Mouse (Mus musculus) heart, embryonic 14.5 days (tissue): Measurements from ENCODE around the gene Map4k3. TPM values are rescaled to one million over a fixed set of nuclear protein-coding genes. Genes with fewer than 3 reads are reported as not detected.
A peak's percentile ranks its signal among the peaks of the same experiment; 100 is the strongest.
"Not testable (repeated sequence)": the region's sequence is repeated elsewhere in the genome, so short reads cannot be mapped to it uniquely, and the experiment has no call there.

Experiments
- ATAC-seq: fragments of 200-750 bp; cut with Nextera tagmentation; 2 replicates; pipeline ENCODE4 v1.8.0; 2017; ENCODE audit warnings: low read depth, moderate TSS enrichment; ENCODE audit not compliant: insufficient number of reproducible peaks, insufficient read depth, low FRiP score
- H3K27ac ChIP-seq, 2 experiments: fragments of 200-500 bp in 1 of 2; fragments of 300-500 bp in 1 of 2; sonication (generic) in 1 of 2; replicated peaks in 1 of 2; 2 replicates each; pipeline ENCODE4 v1.5.1; 2012 to 2014; ENCODE audit warnings: low read depth in 2 of 2, low read length in 2 of 2, control low read depth in 1 of 2, mild to moderate bottlenecking in 1 of 2, mixed read lengths in 1 of 2; ENCODE audit not compliant: control insufficient read depth in 1 of 2, insufficient read depth in 1 of 2
- H3K27me3 ChIP-seq: fragments of 300-500 bp; sonication (generic); 2 replicates; pipeline ENCODE4 v1.6.1; 2014; ENCODE audit warnings: mild to moderate bottlenecking, low read length, control low read depth; ENCODE audit not compliant: control insufficient read depth, insufficient read depth
- H3K36me3 ChIP-seq: fragments of 300-500 bp; sonication (generic); 2 replicates; pipeline ENCODE4 v1.6.1; 2014; ENCODE audit warnings: mild to moderate bottlenecking, control low read depth, low read length, mixed read lengths; ENCODE audit not compliant: control insufficient read depth, insufficient read depth
- H3K4me1 ChIP-seq, 2 experiments: fragments of 200-500 bp in 1 of 2; fragments of 300-500 bp in 1 of 2; sonication (generic) in 1 of 2; 2 replicates each; pipeline ENCODE4 v1.6.1; 2012 to 2014; ENCODE audit warnings: low read length in 2 of 2, control low read depth in 1 of 2, mixed read lengths in 1 of 2; ENCODE audit not compliant: control insufficient read depth in 2 of 2, insufficient read depth in 2 of 2
- H3K4me2 ChIP-seq: fragments of 300-500 bp; sonication (generic); 2 replicates; pipeline ENCODE4 v1.6.1; 2014; ENCODE audit warnings: mild to moderate bottlenecking, low read length
- H3K4me3 ChIP-seq, 2 experiments: fragments of 200-500 bp in 1 of 2; fragments of 300-500 bp in 1 of 2; sonication (generic) in 1 of 2; 2 replicates each; pipeline ENCODE4 v1.5.1; 2012 to 2014; ENCODE audit warnings: low read length in 2 of 2, mild to moderate bottlenecking in 2 of 2, control low read depth in 1 of 2, low read depth in 1 of 2, moderate library complexity in 1 of 2; ENCODE audit not compliant: control insufficient read depth in 1 of 2, insufficient read depth in 1 of 2
- H3K9ac ChIP-seq: fragments of 300-500 bp; sonication (generic); 2 replicates; pipeline ENCODE4 v1.6.1; 2014; ENCODE audit warnings: mild to moderate bottlenecking, low read length
- H3K9me3 ChIP-seq: fragments of 300-500 bp; sonication (generic); 2 replicates; pipeline ENCODE4 v1.6.1; 2016; ENCODE audit warnings: low read length, control low read depth; ENCODE audit not compliant: control insufficient read depth
- WGBS: fragments of 180-500 bp; shearing (Covaris S2); extraction: QIAGEN DNeasy Blood & Tissue Kit; methylation state at CpG from one replicate; pipeline ENCODE4 v1.1.7; 2014; 5-methylcytosine and 5-hydroxymethylcytosine counted together
- polyA plus RNA-seq: library from polyadenylated mRNA; unstranded; fragments of >200 nt; fragmentation: Nextera tagmentation; extraction: Ambion mirVana; gene quantifications from 2 replicates; pipeline ENCODE4 v1.2.1, GENCODE M21; 2014

Map4k3 gene
- polyA plus RNA-seq, 1 experiment from 2014 or later: 29.1 TPM

DNA sequence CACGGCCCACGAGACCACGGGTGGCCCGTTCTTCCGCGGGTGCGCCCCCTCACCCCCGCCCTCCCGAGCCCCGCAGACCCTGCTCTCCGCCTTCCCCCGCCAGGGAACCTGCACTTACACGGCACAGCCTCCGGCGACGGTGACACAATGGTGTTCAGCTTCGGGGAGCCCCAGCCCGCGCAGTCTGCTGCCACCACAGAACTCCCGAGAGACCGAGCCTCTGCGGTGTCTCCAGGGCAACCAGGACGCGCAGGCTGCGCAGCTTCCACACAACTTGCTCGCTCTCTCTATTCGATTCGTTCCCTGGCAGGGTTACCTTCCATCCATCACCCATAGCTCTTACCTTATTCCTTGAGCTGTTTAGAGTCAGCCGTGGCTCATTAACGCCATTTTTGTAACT, 151.1 kb downstream of the Map4k3 start:
- no peak overlapping the region for H3K27ac ChIP-seq
- peak overlapping the region; percentile 80 for H3K4me2 ChIP-seq
- no peak for ATAC-seq
- peaks cover 0 to 5% of the 10 kb centered on the region in 2 experiments; a peak in 3 of 4 replicates for H3K4me1 ChIP-seq
- H3K4me3 ChIP-seq: peak overlapping the region; percentile 39 to 52
- peak overlapping the region; percentile 59 for H3K9ac ChIP-seq
- H3K27me3 ChIP-seq: no peaks in the 10 kb centered on the region
- under 1% methylated on average over 30 of the region's 30 CpGs for WGBS
- no peaks in the 10 kb centered on the region for H3K9me3 ChIP-seq
- peaks cover 25% of the 10 kb centered on the region for H3K36me3 ChIP-seq

GRCm38 (mm10) chr17:80575008-80575407, 153.3 kb downstream of the Map4k3 start:
- Histone ChIP-seq H3K4me1 (peaks cover 0 to 5% of the 10 kb centered on the region in 2 experiments; a peak in 3 of 4 replicates), H3K36me3 (peaks cover 5% of the 10 kb centered on the region), H3K27ac (no peak overlapping the region), H3K9ac (no peak overlapping the region), H3K4me3 (no peak overlapping the region), H3K9me3 (no peaks in the 10 kb centered on the region), H3K27me3 (no peaks in the 10 kb centered on the region), H3K4me2 (no peak overlapping the region)
- no peak for ATAC-seq
- WGBS: 55% methylated on average over 7 of the region's 7 CpGs

- WGBS: 80% methylated on average over 7 of the region's 7 CpGs
- Histone ChIP-seq H3K4me3 (no peak overlapping the region), H3K9me3 (no peaks in the 10 kb centered on the region), H3K9ac (no peak overlapping the region), H3K27ac (no peak overlapping the region), H3K4me2 (no peak overlapping the region), H3K27me3 (no peaks in the 10 kb centered on the region), H3K4me1 (peaks cover 0 to 5% of the 10 kb centered on the region in 2 experiments; a peak in 3 of 4 replicates), H3K36me3 (peaks cover 2% of the 10 kb centered on the region; the same call in 1 of the 2 replicates)
- ATAC-seq: no peak
Observed at GRCm38 (mm10) chr17:80574471-80574965, 153.8 kb downstream of the Map4k3 start.

GRCm38 (mm10) chr17:80572187-80572935, 155.9 kb downstream of the Map4k3 start:
- H3K4me1 ChIP-seq: peaks cover 0 to 1% of the 10 kb centered on the region in 2 experiments; a peak in 3 of 4 replicates
- no peaks in the 10 kb centered on the region for H3K36me3 ChIP-seq
- no peak overlapping the region for H3K4me3 ChIP-seq
- no peak overlapping the region for H3K27ac ChIP-seq
- H3K4me2 ChIP-seq: no peak overlapping the region
- ATAC-seq: no peak
- H3K9ac ChIP-seq: no peak overlapping the region
- H3K27me3 ChIP-seq: no peaks in the 10 kb centered on the region
- WGBS: 90% methylated on average over 13 of the region's 13 CpGs
- no peaks in the 10 kb centered on the region for H3K9me3 ChIP-seq

- no peak for ATAC-seq
- no peaks in the 10 kb centered on the region for H3K27me3 ChIP-seq
Observed at GRCm38 (mm10) chr17:80571460-80571859, 156.8 kb downstream of the Map4k3 start.

GRCm38 (mm10) chr17:80569718-80570117, 158.6 kb downstream of the Map4k3 start:
- not testable (repeated sequence) for H3K9ac ChIP-seq, H3K27me3 ChIP-seq, ATAC-seq

More at GRCm38 (mm10) chr17:80571460-80571859, 156.8 kb downstream of the Map4k3 start:
- H3K4me1 ChIP-seq: no peaks in the 10 kb centered on the region
- H3K9me3 ChIP-seq: no peaks in the 10 kb centered on the region
- 89% methylated on average over 4 of the region's 4 CpGs for WGBS
- H3K9ac ChIP-seq: no peak overlapping the region
- no peak overlapping the region for H3K4me2 ChIP-seq
- no peak overlapping the region for H3K4me3 ChIP-seq
- no peak overlapping the region for H3K27ac ChIP-seq
- H3K36me3 ChIP-seq: no peaks in the 10 kb centered on the region

DNA sequence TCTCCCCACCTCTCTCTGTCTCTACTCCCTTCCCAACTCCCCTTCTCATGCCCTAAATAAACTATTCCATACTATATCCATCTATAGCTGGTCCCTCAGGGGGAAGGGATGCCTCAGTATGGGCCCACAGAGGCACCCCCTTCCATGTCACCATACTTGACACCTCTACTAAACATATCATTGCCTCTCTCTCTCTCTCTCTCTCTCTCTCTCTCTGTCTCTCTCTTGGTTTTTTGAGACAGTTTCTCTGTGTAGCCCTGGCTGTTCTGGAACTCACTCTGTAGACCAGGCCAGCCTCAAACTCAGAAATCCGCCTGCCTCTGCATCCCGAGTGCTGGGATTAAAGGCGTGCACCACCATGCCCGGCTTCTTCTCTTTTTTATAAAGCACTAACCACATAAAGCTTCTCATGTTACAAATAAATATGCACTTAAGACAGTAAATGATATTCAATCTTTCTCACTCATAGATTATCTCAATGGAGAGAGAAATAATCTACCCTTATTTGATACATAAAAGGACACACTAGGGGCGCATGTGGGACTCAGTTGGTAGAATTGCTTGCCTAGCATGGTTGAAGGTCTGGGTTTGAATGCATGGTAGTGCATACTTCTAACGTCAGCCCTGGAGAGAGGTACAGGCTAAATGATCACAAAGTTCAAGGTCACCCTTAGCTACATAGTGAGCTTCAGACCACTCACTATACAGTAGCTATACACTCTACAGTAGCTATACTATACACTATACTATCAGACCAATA, 159.3 kb downstream of the Map4k3 start:
- WGBS: 87% methylated on average over 6 of the region's 6 CpGs

More at GRCm38 (mm10) chr17:80569718-80570117, 158.6 kb downstream of the Map4k3 start:
- not testable (repeated sequence) for H3K4me3 ChIP-seq, H3K27ac ChIP-seq, H3K9me3 ChIP-seq, H3K4me1 ChIP-seq, H3K36me3 ChIP-seq, H3K4me2 ChIP-seq
- WGBS: 92% methylated on average over 1 of the region's 2 CpGs

More for the DNA sequence above, 159.3 kb downstream of the Map4k3 start:
- Histone ChIP-seq H3K27ac (no peak overlapping the region), H3K4me1 (no peaks in the 10 kb centered on the region), H3K9ac (no peak overlapping the region), H3K9me3 (0 out of 2 replicates have a peak, but pooled peaks cover 8% of the 10 kb centered on the region), H3K36me3 (no peaks in the 10 kb centered on the region), H3K4me3 (no peak overlapping the region), H3K4me2 (no peak overlapping the region), H3K27me3 (no peaks in the 10 kb centered on the region)
- no peak for ATAC-seq
